Mouse (Mus musculus) T-helper 17 cell (primary cell): ENCODE data around the gene Ascc1.
"Not testable (repeated sequence)": the region's sequence is repeated elsewhere in the genome, so short reads cannot be mapped to it uniquely, and the experiment has no call there.

Experiments
- in situ Hi-C, 2 experiments: fragments of 300-600 bp; cut with MboI, MseI; formaldehyde crosslinking; loops; 1 replicate in 1 of 2; 2 replicates in 1 of 2; pipeline ENCODE4 v1.15.1; 2025; ENCODE audit warnings: high pct_unique_total_duplicates in 2 of 2

Ascc1 gene

DNA sequence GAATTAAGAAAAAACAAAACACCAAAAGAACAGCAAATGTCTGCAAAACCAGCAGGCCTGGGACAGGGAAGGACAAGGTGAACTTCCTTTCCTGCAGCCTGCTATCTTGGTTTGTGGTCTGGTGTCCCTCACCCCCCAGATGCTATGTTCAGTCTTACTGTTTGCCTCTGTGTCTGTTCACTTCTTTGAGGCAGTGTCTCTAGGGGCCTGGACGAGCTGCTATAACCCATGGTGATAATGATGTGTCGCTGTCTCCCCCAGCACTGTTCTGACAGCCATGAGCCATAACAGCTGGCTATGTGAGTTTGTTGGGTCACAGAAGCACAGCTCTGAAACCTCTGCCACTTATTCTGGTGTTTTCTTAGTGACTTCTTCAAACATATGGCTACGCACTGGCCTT is 27.8 kb upstream of the Ascc1 start:
- in situ Hi-C loops = loop anchor here in 1 of 2 experiments (10.0 kb wide), 1 partner anchor 1170 kb away; the partner anchor contains the start of gene Sgpl1

DNA sequence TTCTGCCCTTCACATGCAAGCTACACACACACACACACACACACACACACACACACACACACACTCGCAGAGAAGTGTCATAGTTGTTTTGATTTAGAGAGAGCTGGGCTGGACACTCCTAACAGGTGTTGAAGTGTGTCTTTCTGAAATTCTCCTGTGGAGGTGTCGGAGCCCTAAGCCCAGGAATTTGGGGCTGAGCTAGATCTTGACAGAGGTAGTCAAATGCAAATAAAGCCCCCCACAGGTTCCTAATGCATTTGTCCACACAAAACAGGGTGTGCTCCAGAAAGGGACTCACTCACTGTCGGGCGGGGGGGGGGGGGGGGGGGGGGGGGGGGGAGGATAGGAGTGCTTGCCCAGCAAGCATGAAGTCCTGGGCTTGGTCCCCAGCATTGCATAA is 25.5 kb upstream of the Ascc1 start:
- in situ Hi-C loops = loop anchor here in 1 of 2 experiments (10.0 kb wide), 1 partner anchor 1168 kb away; the partner anchor contains the start of gene Sgpl1

DNA sequence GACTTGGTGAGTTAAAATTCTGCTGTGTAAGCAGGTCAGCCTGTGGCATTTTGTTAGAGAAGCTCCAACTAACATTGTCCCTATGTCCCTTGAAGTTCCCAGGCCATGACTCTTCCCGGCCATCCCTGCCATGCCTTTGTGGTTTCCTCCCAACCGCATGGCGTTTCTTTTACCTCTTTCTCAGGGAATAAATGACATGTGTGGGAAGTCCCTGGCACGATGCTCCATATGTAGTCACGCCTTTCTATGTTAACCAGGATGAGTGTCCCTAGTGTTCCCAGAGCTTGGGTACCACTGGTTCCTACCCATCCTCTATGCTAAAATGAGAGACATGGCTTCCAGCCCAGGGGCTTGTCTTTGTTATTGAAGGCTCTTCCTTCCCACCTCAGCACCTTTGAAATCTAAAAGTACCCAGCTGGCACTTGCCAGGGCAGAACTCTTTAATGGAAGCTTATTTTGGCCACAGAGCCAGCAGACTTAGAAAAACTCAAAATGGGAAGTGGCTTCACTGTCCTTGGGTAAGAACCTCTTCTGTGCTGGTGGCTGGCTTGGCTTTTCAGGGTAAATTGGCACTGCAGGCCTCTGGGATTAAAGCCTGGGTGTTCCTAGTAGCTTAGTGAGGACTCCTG is 24.8 kb upstream of the Ascc1 start:
- in situ Hi-C loops = loop anchor here in 1 of 2 experiments (10.0 kb wide), 1 partner anchor 1167 kb away; the partner anchor contains the start of gene Sgpl1

- in situ Hi-C loops = loop anchor here in 1 of 2 experiments (10.0 kb wide), 1 partner anchor 1166 kb away; the partner anchor contains the start of gene Sgpl1
Measured at GRCm38 (mm10) chr10:59978401-59978800, 24.2 kb upstream of the Ascc1 start.

DNA sequence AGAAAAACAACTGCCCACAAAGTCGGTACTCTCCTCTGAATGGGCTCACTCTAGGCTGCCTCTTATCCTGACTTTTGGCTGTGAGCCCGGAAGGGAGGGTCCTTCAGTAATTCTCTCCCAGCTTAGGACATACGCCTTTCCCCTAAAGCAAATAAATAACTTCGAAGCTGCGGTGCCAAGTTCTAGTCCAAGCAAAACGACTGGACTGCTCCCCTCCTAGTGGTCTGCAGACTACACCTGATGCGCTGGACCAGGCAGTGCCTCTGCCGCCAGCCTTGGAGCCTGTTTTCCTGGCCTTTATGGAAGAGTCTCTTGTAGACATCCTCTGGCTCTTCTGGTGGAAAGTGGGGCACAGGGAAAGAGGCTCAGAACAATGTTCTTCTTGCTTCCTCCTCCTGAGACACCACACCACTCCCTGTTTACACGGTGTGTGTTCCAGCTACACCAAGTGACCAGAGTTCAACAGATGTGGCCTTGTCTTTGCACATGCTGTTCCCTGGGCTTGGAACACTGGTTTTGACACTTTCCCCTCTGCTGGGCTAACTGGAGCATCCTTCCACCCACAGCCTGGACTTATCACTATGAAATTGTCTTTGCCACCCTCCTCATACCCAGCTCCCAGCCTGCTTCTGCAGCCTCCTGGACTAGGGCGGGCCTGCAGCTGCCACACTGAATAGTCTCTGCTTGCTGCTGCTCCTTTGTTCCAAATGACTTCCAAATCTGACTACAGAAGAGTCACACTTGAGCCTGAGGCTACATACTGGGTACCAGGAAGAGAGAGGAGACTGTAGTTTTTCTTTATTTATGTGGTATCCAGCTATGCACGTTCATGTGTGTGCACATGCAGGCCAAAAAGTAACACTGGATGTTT is 23.5 kb upstream of the Ascc1 start:
- in situ Hi-C loops = loop anchor here in 1 of 2 experiments (10.0 kb wide), 1 partner anchor 1166 kb away; the partner anchor contains the start of gene Sgpl1

- in situ Hi-C loops = no loop called here
Measured at GRCm38 (mm10) chr10:59980815-59981244, 21.8 kb upstream of the Ascc1 start.

GRCm38 (mm10) chr10:59981336-59981735 is 21.3 kb upstream of the Ascc1 start:
- in situ Hi-C loops = no loop called here

- in situ Hi-C loops = no loop called here
Measured at GRCm38 (mm10) chr10:59981792-59982191, 20.8 kb upstream of the Ascc1 start.

GRCm38 (mm10) chr10:59982379-59982873 is 20.2 kb upstream of the Ascc1 start:
- in situ Hi-C loops = no loop called here

DNA sequence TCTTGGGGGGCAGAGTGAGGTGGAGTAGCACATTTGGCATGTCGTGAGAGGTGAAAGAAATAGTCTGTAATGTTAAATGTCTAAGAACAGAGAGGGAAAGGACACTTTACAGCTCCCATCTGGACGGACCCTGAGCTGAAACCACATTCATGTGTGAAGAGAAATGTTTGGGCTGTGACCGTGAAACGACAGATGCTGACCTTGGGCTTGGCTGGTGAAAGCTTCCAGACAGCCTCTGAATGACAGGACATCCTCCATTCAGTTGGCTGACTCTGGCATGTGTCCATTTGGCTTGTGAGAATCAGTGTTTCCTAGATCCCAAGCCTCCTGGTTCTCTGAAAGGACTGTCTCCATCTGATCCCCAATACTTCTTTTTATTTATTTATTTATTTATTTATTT is 14.6 kb upstream of the Ascc1 start:
- in situ Hi-C loops = no loop called here

- in situ Hi-C loops = no loop called here
Measured at GRCm38 (mm10) chr10:59990393-59990792, 12.2 kb upstream of the Ascc1 start.

- in situ Hi-C loops = no loop called here
Measured at GRCm38 (mm10) chr10:59991262-59991880, 11.2 kb upstream of the Ascc1 start.

DNA sequence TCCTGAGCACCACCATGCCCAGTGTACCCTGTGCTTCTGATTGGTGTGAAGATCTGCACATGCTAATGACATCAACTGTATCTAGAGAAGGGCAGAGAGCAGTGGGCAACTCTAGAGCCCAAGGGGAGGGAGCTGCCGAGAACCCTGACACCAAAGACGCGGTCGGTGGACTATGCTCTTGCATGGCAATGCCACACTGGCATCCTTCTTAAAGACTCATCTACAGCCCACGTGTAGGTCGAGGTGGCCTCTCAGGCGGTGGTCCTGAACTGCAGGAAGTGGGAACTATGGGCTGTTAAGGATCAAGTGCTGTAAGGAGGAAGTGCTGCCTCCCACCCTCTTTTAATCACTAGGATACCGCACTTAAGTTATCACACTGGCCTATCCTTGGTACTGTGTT is 10.6 kb upstream of the Ascc1 start:
- in situ Hi-C loops = no loop called here

GRCm38 (mm10) chr10:59993813-59994212 is 8.8 kb upstream of the Ascc1 start:
- in situ Hi-C loops = not testable (repeated sequence)

DNA sequence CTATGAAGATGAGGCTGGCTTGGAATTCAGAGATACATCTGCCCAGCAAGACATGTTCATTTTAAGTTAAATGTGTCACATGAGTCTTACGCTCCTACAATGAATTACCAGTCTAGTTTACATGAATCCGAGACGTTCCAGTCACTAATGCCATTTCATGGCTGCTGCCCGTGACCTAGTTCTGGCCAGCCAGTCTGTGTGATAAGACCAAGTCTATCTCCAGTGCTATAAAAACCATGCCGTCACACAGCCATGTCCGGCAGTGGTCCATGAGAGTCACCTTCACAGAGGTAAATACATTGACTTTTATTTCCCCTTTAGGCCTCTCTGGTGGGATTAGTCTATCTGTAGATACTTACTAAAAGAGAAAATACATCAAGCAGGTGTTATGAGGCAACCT is 6.7 kb upstream of the Ascc1 start:
- in situ Hi-C loops = no loop called here

- in situ Hi-C loops = no loop called here
Measured at GRCm38 (mm10) chr10:59997591-59997990, 5.0 kb upstream of the Ascc1 start.

DNA sequence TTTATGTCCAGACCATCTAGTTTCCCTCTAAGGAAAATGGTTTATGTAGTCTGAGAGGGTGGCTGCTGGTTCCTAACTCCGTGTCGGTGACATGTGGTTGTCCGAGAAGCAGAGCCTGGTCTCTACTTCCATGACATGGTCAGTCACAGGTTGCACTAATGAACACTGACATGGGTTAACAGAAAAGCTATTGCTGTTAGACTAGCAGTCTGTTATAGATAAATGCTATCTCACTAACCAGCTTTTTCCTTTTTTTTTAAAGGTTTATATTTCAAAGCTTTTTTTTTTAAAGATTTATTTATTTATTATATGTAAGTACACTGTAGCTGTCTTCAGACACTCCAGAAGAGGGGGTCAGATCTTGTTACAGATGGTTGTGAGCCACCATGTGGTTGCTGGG is 3.5 kb upstream of the Ascc1 start:
- in situ Hi-C loops = no loop called here

GRCm38 (mm10) chr10:60001663-60002062 is 942 bp upstream of the Ascc1 start:
- in situ Hi-C loops = loop anchor here in 1 of 2 experiments (5.0 kb wide), 2 partner anchors 54 to 99 kb away; no protein-coding TSS in a partner anchor

DNA sequence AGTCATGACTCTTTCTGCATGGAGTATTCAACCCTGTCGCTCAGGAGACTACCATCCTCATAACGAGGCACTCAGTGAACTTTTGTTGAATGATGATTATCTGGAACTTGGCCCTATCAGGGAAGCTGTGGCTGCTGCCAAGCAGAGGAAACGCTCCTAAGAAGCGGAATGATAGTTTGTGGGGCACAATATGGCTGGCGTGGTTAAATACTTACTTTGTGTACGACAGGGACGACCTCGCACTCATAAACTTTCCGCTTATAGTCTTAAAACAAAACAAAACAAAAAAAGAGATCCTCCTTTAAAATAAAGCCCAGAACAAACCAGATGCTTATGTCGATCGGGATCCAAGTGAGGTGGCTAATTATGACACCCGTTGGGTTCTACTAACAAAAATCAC is 402 bp upstream of the Ascc1 start:
- in situ Hi-C loops = loop anchor here in 1 of 2 experiments (5.0 kb wide), 2 partner anchors 55 to 100 kb away; no protein-coding TSS in a partner anchor

- in situ Hi-C loops = loop anchor here in 1 of 2 experiments (5.0 kb wide), 2 partner anchors 56 to 101 kb away; no protein-coding TSS in a partner anchor
Measured at GRCm38 (mm10) chr10:60003213-60003752, 678 bp downstream of the Ascc1 start.

DNA sequence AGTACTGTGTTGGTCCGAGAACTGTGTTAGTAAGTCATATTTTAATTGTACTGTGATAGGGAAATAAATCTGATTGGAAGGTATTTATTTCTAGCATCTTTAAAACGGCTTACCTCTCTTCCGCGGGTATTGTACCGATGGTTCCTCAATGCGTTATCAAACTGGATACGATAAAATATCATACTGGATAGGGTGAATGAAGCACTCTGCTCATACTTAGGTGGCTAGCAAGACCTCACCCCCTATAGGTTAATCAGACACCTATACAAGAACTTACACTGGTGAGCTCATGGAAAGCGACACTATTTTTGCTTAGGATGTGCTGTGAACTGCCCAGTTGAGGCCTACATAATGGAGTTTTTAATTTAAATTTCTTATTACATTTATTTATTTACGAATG is 1.2 kb downstream of the Ascc1 start:
- in situ Hi-C loops = loop anchor here in 1 of 2 experiments (5.0 kb wide), 2 partner anchors 57 to 102 kb away; no protein-coding TSS in a partner anchor
